Mouse (Mus musculus): Measurements from ENCODE around the gene Ppp1r12a. TPM values are rescaled to one million over a fixed set of nuclear protein-coding genes. Genes with fewer than 3 reads are reported as not detected.

Gene Ppp1r12a
- polyA plus RNA-seq, 1 experiment from 2014 or later = 71.1 TPM

DNA sequence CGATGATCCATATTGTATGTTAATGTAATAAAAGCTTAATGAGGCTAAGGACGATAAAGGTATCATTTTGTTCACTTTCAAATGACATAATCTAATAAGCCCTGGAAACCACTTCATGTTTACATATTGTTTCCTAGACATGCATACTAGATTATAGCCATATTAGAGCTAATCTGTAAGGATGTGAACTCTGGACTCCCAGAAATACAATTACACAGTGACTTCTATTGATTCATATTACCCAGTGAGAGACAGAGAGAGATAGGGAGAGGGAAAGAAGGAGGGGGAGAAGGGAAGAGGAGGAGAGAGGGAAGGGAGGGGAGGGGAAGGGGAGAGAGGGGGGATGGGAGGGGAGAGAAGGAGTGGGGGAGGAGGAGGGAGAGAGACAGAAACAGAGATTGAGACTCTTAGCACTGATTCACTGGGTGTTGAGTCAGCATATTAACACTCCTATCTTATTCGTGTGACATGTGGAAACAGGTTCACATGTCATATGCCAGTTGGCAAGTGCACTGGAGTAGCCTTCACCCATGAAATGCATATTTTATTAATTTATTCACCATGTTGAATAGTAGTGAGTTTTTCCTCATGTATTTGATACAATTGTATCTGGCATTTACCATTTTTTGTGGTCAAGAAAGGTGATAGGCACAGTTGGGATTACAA is 36.9 kb upstream of the Ppp1r12a start:
- no peak overlapping the region for H3K4me3 ChIP-seq (ENCODE audit: low read depth, low read length)
- H3K4me1 ChIP-seq (replicated peaks; ENCODE audit: control insufficient read depth, insufficient read depth) = no peaks in the 10 kb centered on the region
- no peak overlapping the region for H3K27ac ChIP-seq (replicated peaks)
- whole genome bisulfite sequencing = 80% methylated on average over 3 of the region's 3 CpGs
- no peak for DNase-seq (ENCODE audit: low spot score)
- no peaks in the 10 kb centered on the region for H3K36me3 ChIP-seq (ENCODE audit: control insufficient read depth, insufficient read depth, low read length)
- no peak for TF ChIP-seq CTCF (IDR thresholded peaks at IDR 0.05; ENCODE audit: low read depth)
- no peak for TF ChIP-seq EP300 (optimal IDR thresholded peaks at IDR 0.05)
- H3K9me3 ChIP-seq (ENCODE audit: control insufficient read depth, low read length) = no peaks in the 10 kb centered on the region
- peak; percentile 73; the same call in 1 of the 2 replicates for ATAC-seq (ENCODE audit: low FRiP score, low TSS enrichment)
- no peaks in the 10 kb centered on the region for H3K27me3 ChIP-seq (ENCODE audit: control insufficient read depth, insufficient read depth, low read length)
- no peak overlapping the region for H3K9ac ChIP-seq (ENCODE audit: low read length)
- H3K4me2 ChIP-seq (replicated peaks; ENCODE audit: low read depth) = no peak overlapping the region

DNA sequence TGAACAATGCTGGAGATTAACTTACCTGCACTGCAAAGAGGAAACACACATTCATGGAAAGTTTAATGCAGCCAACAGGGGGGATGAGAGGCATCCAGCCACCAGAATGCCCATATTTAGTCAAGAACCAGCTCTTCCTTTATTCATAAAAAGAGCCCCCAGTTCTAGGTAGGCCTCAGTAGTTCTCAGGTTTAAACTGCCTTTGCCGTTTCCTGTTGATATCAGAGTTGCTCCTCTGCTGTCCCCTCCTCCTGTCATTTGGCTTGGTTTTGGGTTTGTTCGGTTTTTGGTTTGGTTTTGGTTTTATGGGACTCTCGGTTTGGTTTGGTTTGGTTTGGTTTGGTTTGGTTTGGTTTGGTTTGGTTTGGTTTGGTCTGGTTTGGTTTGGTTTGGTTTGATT is 32.8 kb upstream of the Ppp1r12a start:
- DNase-seq (ENCODE audit: low spot score) (no peak), ATAC-seq (ENCODE audit: low FRiP score, low TSS enrichment) (no peak)
- Histone ChIP-seq H3K9ac (ENCODE audit: low read length) (no peak overlapping the region), H3K27ac (replicated peaks) (no peak overlapping the region), H3K36me3 (ENCODE audit: control insufficient read depth, insufficient read depth, low read length) (no peaks in the 10 kb centered on the region), H3K4me2 (replicated peaks; ENCODE audit: low read depth) (no peak overlapping the region), H3K4me3 (ENCODE audit: low read depth, low read length) (no peak overlapping the region), H3K9me3 (ENCODE audit: control insufficient read depth, low read length) (no peaks in the 10 kb centered on the region), H3K4me1 (replicated peaks; ENCODE audit: control insufficient read depth, insufficient read depth) (no peaks in the 10 kb centered on the region), H3K27me3 (ENCODE audit: control insufficient read depth, insufficient read depth, low read length) (no peaks in the 10 kb centered on the region)
- WGBS = 92% methylated on average over 3 of the region's 3 CpGs
- no peak for TF ChIP-seq CTCF (IDR thresholded peaks at IDR 0.05; ENCODE audit: low read depth)
- no peak for TF ChIP-seq EP300 (optimal IDR thresholded peaks at IDR 0.05)

DNA sequence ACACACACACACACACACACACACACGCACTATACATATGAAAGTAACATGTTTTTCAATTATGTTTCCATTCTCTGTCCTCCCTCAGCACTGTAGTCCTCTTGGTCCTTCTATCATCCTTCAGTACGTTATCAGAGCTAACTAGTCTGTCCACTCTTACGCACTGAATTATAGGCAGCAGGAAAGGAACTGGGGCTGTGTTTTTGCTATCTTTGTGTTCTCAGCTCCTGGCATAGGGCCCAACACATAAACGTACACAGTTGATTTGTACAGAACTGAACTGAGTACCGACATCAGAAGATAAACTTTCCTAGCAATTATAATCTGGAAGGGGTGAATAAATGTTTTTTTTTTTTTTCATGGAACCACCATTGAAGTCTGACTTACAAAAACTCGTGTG is 30.1 kb upstream of the Ppp1r12a start:
- H3K4me1 ChIP-seq (replicated peaks; ENCODE audit: control insufficient read depth, insufficient read depth) = no peaks in the 10 kb centered on the region
- no peak overlapping the region for H3K9ac ChIP-seq (ENCODE audit: low read length)
- no peak for TF ChIP-seq CTCF (IDR thresholded peaks at IDR 0.05; ENCODE audit: low read depth)
- TF ChIP-seq EP300 (optimal IDR thresholded peaks at IDR 0.05) = no peak
- H3K27ac ChIP-seq (replicated peaks) = no peak overlapping the region
- no peaks in the 10 kb centered on the region for H3K27me3 ChIP-seq (ENCODE audit: control insufficient read depth, insufficient read depth, low read length)
- ATAC-seq (ENCODE audit: low FRiP score, low TSS enrichment) (no peak), DNase-seq (ENCODE audit: low spot score) (no peak)
- WGBS = 38% methylated on average over 6 of the region's 6 CpGs
- no peaks in the 10 kb centered on the region for H3K9me3 ChIP-seq (ENCODE audit: control insufficient read depth, low read length)
- H3K4me2 ChIP-seq (replicated peaks; ENCODE audit: low read depth) = no peak overlapping the region
- no peak overlapping the region for H3K4me3 ChIP-seq (ENCODE audit: low read depth, low read length)
- H3K36me3 ChIP-seq (ENCODE audit: control insufficient read depth, insufficient read depth, low read length) = no peaks in the 10 kb centered on the region

- DNase-seq (ENCODE audit: low spot score) (no peak), ATAC-seq (ENCODE audit: low FRiP score, low TSS enrichment) (no peak)
- Histone ChIP-seq H3K27ac (replicated peaks) (0 out of 2 replicates have a peak overlapping the region, but pooled peaks have one; percentile 1), H3K4me1 (replicated peaks; ENCODE audit: control insufficient read depth, insufficient read depth) (no peaks in the 10 kb centered on the region), H3K36me3 (ENCODE audit: control insufficient read depth, insufficient read depth, low read length) (no peaks in the 10 kb centered on the region), H3K9ac (ENCODE audit: low read length) (no peak overlapping the region), H3K4me3 (ENCODE audit: low read depth, low read length) (no peak overlapping the region), H3K4me2 (replicated peaks; ENCODE audit: low read depth) (no peak overlapping the region), H3K9me3 (ENCODE audit: control insufficient read depth, low read length) (no peaks in the 10 kb centered on the region), H3K27me3 (ENCODE audit: control insufficient read depth, insufficient read depth, low read length) (no peaks in the 10 kb centered on the region)
- WGBS = 81% methylated on average over 6 of the region's 6 CpGs
- no peak for TF ChIP-seq CTCF (IDR thresholded peaks at IDR 0.05; ENCODE audit: low read depth)
These were observed 28.7 kb upstream of the Ppp1r12a start for GRCm38 (mm10) chr10:108133253-108133652.

DNA sequence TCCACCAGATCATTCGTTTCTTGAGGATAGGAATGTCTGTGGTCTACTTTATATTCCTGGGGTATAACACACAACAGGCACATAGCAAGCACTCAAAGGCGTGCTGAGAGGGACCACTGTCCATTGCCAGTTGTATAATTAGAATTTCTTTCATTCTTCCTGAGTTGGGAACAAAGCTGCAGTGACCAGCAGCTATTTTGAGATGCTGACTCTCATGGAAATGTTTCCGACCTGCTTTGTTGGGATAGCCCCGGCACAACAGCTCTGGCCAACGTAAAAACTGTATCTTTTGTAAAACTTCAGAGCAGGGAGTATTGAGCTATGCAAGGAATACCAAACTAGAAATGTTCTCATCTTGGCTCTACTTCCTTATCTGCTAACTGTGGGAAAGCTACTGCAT is 28.2 kb upstream of the Ppp1r12a start:
- Histone ChIP-seq H3K4me1 (replicated peaks; ENCODE audit: control insufficient read depth, insufficient read depth) (no peaks in the 10 kb centered on the region), H3K36me3 (ENCODE audit: control insufficient read depth, insufficient read depth, low read length) (no peaks in the 10 kb centered on the region), H3K9ac (ENCODE audit: low read length) (no peak overlapping the region), H3K27me3 (ENCODE audit: control insufficient read depth, insufficient read depth, low read length) (no peaks in the 10 kb centered on the region), H3K9me3 (ENCODE audit: control insufficient read depth, low read length) (no peaks in the 10 kb centered on the region), H3K4me3 (ENCODE audit: low read depth, low read length) (no peak overlapping the region), H3K4me2 (replicated peaks; ENCODE audit: low read depth) (no peak overlapping the region), H3K27ac (replicated peaks) (no peak overlapping the region)
- DNase-seq (ENCODE audit: low spot score) = no peak
- no peak for TF ChIP-seq EP300 (optimal IDR thresholded peaks at IDR 0.05)
- no peak for TF ChIP-seq CTCF (IDR thresholded peaks at IDR 0.05; ENCODE audit: low read depth)
- whole genome bisulfite sequencing = 59% methylated on average over 5 of the region's 5 CpGs
- ATAC-seq (ENCODE audit: low FRiP score, low TSS enrichment) = no peak

GRCm38 (mm10) chr10:108138347-108138746 is 23.6 kb upstream of the Ppp1r12a start:
- Histone ChIP-seq H3K36me3 (ENCODE audit: control insufficient read depth, insufficient read depth, low read length) (no peaks in the 10 kb centered on the region), H3K9me3 (ENCODE audit: control insufficient read depth, low read length) (no peaks in the 10 kb centered on the region), H3K4me3 (ENCODE audit: low read depth, low read length) (no peak overlapping the region), H3K4me2 (replicated peaks; ENCODE audit: low read depth) (no peak overlapping the region), H3K27me3 (ENCODE audit: control insufficient read depth, insufficient read depth, low read length) (no peaks in the 10 kb centered on the region), H3K4me1 (replicated peaks; ENCODE audit: control insufficient read depth, insufficient read depth) (no peaks in the 10 kb centered on the region), H3K27ac (replicated peaks) (no peak overlapping the region), H3K9ac (ENCODE audit: low read length) (no peak overlapping the region)
- DNase-seq (ENCODE audit: low spot score) = no peak
- TF ChIP-seq EP300 (optimal IDR thresholded peaks at IDR 0.05) (no peak), CTCF (IDR thresholded peaks at IDR 0.05; ENCODE audit: low read depth) (no peak)
- ATAC-seq (ENCODE audit: low FRiP score, low TSS enrichment) = no peak
- WGBS = 79% methylated on average over 5 of the region's 5 CpGs
